Mouse (Mus musculus) urinary bladder, adult 2 months (tissue): ENCODE results near the gene Traf3. TPM values are rescaled to one million over a fixed set of nuclear protein-coding genes. Genes with fewer than 3 reads are reported as not detected.
A peak's percentile ranks its signal among the peaks of the same experiment; 100 is the strongest.

ENCODE experiments used
- DNase-seq: peaks from one replicate; pipeline ENCODE4 v3.0.0; 2022; ENCODE audit warnings: low spot score
- polyA plus RNA-seq: library from polyadenylated mRNA; depleted of rRNA; stranded (reverse); fragments of >200 nt; gene quantifications from 2 replicates; pipeline ENCODE4 v1.2.3, GENCODE M21; 2012

Gene Traf3
- polyA plus RNA-seq, 1 experiment = 18.2 TPM

DNA sequence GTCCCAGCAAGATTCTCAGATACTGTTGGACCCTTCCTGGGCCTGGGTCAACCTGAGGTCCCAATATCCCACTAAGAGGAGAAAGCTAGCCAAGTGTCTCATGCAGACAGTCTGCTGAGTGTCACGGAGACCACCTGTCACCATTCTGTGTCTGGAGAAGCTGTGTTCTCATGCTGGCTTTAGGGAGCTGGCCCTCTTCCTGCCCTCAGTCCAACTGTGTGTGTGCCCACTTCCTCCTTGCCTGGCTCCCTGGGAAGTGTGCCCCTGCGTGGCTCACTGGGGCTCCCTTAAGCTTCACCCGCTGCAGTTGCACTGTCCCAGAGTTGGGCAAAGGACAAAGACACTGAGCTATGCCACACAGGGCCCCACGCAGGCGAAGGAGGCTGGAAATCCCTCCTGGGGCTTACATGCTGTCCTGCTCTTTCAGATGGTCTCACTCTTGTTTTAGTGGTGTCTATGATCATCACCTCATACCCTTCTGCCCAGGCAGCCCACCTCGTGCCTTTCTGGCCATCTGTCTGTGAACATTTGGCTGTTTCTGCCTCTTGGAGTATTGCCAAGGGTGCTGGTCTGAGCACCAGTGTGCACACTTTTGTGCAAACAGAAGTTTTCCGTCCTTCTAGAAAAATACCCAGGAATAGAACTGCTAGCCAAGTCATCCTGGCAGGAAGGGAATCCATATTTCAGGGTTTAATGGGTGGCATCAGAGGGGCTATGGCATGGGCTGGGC lies 13.0 kb upstream of the Traf3 start:
- no peak for DNase-seq

DNA sequence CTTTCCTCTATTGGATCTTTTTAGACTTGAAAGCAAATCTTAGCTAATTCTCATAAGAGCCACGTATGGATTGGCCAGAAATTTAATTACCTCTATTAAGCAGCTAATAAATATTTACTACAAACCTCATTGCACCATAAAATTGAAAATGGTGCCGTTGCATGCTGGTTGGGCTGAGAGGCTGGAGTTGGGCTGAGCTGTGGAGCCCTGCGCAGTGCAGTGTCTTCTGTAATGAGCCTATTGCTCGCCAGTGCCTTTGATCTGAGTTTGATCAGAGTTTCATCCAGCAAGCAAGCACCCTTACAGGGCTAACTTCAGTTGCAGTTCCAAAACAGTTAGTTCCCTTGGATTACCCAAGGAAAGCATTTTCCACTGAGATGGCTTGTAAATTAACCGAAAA lies 12.2 kb upstream of the Traf3 start:
- DNase-seq = no peak

GRCm38 (mm10) chr12:111154641-111155040 lies 11.5 kb upstream of the Traf3 start:
- no peak for DNase-seq

DNA sequence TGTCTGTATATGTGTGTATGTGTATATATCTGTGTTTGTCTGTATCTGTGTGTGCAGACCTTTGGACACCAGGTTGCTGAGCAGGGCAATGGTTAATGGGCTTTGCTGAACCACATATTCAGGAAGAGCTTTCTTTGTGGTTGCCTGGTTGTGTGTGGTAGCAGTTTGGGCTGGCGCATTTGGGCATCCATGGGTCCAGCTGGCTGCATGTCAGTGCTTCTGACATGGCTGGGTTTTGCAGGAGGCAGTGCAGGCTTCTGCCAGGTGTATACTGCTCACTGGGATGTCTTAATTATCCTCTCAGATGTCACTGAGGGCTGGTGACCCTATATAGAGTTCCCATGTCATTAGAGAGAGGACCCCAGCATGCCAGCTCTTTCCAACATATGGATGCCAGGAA lies 10.4 kb upstream of the Traf3 start:
- DNase-seq = no peak

GRCm38 (mm10) chr12:111159659-111160428 lies 6.3 kb upstream of the Traf3 start:
- no peak for DNase-seq

- DNase-seq = no peak
These were observed 5.3 kb upstream of the Traf3 start for GRCm38 (mm10) chr12:111160871-111161270.

DNA sequence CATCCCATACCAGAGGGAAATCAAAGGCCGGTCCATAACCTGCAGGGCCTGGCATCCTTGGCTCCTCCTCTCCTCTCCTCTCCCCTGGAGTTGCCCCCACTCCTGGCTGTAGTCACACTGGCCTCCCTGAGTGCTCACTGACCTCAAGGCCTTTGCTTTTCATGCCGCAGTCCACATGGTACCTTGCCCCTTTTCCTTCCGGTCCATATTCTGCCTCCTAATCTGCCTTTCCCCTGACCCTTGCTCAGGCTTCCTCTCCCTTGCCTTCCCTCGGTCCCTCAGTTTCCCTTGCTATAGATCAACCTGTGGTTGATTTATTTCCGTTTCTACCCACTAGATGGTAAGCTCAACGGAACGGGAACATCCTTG lies 4.2 kb upstream of the Traf3 start:
- no peak for DNase-seq

DNA sequence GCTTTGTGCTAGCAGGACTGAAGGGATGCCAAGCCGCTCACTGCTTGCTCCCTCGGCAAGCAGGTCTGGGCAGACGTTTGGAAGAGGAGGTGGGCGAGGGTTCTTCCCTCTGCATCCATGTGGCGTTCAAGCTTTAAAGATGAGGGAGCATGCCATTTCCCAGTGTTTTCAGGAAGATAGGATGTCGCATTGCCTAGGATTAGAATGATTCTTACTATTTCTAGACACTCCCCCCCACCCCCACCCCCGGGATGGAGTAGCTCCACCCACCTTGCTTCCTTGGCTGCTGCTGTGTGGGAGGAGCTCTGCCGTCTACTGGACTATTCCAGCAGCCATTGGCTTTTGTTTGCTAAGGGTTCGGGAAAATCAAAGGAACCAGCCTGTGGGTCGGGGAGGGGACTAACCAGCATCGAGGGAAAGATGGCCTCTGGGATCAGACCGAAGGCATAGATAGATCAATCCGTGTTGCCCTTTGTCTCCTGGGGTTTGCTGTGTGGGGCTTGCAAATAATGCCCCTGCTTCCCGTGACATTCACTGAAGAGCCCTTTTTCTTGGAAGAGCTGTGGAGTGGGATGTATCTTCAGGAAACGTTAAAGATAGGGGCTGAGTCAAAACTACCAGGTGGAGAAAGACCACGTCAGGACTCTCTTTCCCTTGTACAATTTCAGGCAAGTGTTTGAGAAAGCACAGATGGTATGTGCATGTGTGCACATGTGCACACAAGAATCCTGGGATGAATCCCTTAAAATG lies 3.7 kb upstream of the Traf3 start:
- DNase-seq = no peak

GRCm38 (mm10) chr12:111164310-111164751 lies 1.8 kb upstream of the Traf3 start:
- peak; percentile 48 for DNase-seq

GRCm38 (mm10) chr12:111165146-111165812 lies 891 bp upstream of the Traf3 start:
- DNase-seq = no peak

DNA sequence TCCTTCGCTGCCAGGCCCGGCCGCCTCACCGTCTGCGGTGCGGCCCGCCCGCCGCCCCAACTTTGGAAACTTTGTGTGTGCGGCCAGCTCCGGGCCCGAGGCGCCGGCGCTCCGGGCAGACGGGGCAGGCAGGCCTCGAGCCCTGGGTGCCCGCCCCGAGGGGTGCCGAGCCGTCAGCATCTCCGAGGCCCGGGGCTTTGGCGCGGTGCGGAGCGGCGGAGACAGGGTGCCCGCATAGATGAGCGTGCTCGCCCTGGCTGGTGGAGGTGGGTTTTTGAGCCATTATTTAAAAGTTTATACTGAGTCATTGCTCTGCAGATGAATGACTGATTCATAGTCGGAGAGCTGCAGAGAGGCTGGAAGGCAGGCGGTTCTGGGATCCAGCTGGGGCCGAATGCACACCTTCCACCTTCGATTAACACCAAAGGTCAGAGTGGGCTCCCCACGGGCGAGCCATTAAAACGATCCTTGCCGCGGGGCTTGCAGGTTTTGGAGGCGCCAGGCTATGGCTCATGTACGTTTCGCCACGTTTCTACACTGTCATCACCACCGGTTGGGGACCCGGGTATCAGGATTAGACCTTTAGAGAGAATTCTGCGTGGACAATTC lies 615 bp downstream of the Traf3 start:
- no peak for DNase-seq

GRCm38 (mm10) chr12:111168891-111169290 lies 2.7 kb downstream of the Traf3 start:
- DNase-seq = no peak

DNA sequence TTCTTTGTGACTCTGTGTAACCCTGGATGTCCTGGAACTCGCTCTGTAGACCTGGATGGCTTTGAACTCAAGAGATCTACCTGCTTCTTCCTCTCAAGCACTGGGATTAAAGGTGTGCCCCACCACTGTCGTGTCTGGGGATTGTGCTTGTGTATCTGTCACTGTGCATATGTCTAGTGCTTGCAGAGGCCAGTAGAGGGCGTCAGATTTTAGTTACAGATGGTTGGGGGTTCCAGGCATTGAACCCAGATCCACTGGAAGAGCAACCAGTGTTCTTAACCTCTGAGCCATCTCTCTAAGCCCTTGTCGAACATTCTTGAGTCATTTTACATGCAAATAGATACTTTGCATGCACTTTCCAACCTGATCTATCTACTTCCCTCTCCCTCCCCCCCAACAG lies 12.6 kb downstream of the Traf3 start:
- no peak for DNase-seq

GRCm38 (mm10) chr12:111181848-111182247 lies 15.7 kb downstream of the Traf3 start:
- no peak for DNase-seq

GRCm38 (mm10) chr12:111182378-111182777 lies 16.2 kb downstream of the Traf3 start:
- no peak for DNase-seq

DNA sequence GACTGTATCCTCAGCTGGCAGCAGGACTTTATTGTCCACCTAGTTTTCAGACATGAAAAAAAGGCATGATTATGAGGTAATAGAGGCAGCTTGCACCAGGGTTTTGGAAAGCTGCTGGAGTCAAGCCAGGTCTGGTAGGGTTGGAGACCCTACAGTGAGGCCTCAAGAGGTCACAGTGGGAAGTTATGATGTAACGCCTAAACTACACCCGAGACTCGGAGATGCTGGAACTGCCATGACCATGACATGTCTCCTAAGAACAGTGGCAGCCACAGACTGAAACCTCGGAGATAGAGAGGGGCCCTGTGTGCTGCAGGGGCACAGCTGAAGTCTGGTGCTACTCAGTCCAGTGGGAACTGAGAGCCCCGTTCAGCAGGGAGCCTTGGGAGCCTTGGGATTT lies 18.3 kb downstream of the Traf3 start, which contains the start of gene 4930595D18Rik:
Gene 4930595D18Rik (minus strand): TSS at position 16 of the 400 bp plus-strand sequence.
- no peak for DNase-seq

DNA sequence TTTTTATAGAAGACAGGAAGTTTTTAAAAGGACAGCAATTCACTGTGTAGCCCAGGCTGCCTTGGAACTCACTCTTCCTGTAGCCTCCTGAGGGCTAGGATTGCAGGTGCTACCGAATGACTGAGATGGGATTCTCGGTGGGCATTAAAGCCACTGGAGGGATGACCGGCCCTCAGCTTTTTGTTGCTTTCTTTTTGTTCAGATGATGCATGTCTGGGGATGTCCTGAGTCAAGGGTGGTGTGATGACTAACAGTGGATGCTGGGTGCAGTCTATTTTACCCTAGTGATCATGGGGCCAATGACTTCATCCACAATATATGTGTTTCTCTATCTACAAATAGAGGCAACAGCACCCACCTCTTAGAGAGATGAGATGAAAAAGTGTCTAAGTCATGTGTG lies 20.8 kb downstream of the Traf3 start:
- DNase-seq = no peak

DNA sequence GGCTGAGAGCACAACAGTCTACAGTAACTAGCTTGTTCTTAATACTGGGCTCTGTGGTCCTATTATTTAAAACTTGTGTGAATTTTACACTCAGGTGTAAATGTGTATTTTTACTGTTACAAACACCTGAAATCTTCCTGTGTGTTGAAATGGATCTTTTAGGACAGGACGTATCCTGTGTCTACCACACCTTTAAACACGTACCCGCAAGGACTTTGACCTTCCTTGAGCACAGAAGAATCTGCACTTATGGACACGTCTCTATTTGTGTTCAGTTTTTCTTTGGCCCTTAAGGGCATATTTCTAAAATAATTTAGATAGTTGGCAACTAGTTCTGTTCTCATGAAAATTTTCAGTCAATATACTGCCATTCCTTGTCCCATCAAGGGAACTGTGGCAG lies 22.1 kb downstream of the Traf3 start:
- no peak for DNase-seq

DNA sequence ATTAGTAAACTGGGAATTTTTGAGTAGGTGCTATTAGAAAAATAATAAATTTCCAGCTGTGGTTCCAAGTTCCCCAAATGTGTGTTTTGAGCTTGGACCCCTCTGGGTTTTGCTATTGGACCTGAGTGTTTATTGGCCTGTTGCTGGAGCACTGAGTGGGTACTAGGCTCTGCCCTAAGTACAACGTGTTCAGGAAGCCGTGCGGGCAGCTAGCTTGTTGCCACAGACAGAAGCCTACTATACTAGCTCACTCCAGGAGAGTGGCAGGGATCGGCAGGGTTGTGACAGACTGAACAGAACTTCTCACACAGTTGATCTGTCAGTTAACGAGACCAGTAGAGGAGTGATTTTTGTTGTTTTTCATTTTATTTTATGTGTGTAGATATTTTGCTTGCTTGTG lies 24.2 kb downstream of the Traf3 start:
- DNase-seq = no peak

- DNase-seq = no peak
These were observed 24.7 kb downstream of the Traf3 start for GRCm38 (mm10) chr12:111190891-111191290.

DNA sequence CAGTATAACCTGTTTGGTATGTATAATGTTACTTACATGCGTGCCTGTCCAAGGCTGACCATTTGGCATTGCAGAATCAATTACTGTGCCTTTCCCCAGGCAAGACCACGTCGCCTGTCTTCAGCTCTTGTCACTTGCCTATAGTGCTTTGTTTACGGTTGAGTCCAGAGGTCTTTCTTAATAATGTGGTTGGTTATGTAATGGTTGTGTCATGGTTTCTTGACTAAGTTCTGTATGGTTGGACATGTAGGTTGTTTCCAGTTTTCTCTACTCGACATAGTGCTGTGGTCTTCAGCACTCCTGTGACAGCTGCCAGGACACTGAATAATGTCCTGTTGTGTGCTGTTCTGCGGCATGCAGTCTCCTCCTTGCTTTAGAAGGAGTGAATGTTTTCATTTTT lies 26.6 kb downstream of the Traf3 start:
- no peak for DNase-seq

DNA sequence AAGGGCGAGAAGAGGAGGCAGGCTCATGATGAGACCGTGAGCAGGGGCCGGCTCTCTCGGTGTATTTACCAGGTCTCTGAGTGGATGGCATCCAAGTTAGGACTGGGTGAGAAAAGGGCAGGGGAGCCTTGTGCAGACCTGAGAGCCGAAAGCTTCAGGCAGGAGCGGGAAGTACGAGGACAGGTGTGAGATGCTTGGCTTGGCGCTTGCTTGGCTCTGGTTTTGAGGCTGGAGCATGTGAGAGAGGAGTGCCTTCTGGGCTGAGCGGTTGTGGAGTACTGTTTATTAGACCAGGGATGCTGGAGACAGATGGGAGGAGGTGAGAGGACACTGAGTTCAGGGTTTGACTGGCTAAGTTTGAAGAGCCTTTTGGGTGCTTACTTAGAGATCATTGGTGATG lies 27.2 kb downstream of the Traf3 start:
- DNase-seq = no peak
